Mouse (Mus musculus): Measurements from ENCODE around the gene Olfr446. TPM values are rescaled to one million over a fixed set of nuclear protein-coding genes. Genes with fewer than 3 reads are reported as not detected.

The Olfr446 gene
- not detected for total RNA-seq (2021)
- long read RNA-seq, experiment 1: 0 reads
- long read RNA-seq, experiment 2: 0 reads

DNA sequence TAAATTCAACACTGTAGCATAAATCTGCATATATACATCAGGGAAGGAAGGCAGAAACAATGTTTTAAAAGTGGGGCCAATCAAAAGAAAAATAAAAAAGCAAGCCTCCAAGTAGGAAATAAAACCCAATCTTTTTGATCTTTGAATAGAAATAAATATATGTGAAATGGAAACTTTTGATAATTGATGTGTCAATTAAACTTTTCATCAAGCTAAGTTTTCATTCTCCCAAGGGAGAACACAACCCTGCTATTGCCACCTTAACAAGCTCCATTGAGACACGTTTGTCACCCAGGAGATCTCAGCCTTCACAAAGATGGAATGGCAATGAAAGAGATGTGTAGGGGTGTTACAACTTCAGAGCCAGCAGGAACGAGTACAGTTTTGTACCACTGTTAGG, at the start of gene Olfr446:
Gene Olfr446, plus strand, starts transcription at position 301 of the 400 bp plus-strand sequence.
- DNase-seq (ENCODE audit: extremely low spot score in 1 of 2, low spot score in 2 of 2): no peak
- TF ChIP-seq CTCF (IDR thresholded peaks at IDR 0.05): no peak
- intact Hi-C loops (cut with DNase I): no loop called here
- Histone ChIP-seq H3K27ac (no peak within 1 kb of the TSS), H3K4me3 (no peak within 1 kb of the TSS)

DNA sequence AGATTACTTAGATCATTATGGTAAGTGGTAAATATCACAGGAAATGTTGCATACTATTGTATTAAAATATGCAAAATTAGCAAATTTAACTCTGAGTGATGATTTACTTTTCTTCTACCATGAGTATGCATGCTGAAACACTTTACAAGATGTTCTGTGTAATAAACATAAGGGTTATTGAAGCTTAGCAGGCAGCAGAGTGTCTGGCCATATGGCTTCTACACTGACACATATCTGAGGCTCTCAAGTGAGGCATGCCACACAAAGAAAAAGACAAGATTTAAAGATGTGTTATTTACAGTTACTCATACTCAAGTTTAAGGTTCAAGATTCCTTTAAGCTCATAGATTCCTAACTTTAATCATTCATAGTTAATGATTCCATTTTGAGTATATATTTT, 44.9 kb upstream of the Olfr446 start:
- intact Hi-C loops (cut with DNase I): no loop called here
- Histone ChIP-seq H3K4me3 (no peak overlapping the region), H3K27ac (no peak overlapping the region)
- no peak for DNase-seq (ENCODE audit: extremely low spot score in 1 of 2, low spot score in 2 of 2)
- TF ChIP-seq CTCF (IDR thresholded peaks at IDR 0.05): no peak

DNA sequence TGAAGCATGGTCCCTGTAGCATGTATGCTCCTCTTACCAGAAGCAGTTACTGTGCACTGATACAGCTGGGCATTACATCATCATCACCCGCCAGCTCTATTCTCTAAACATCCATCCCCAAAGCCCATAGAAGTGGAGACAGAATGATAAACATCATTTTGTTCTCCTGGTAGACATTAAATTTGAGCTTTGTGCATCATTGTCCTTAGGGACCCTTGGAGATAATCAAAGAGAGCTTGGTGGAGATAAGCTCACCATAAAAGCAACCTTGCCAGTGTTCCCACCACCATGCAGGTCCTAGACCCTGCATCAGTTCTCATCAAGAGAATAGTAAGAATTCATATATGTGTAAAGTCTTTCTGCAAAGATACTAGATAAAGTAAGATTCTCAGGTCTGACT, 31.0 kb upstream of the Olfr446 start, which contains the start of gene Olfr448:
Gene Olfr448, plus strand, starts transcription at position 301 of the 400 bp plus-strand sequence.
- intact Hi-C loops (cut with DNase I): no loop called here
- no peak for TF ChIP-seq CTCF (IDR thresholded peaks at IDR 0.05)
- DNase-seq (ENCODE audit: extremely low spot score in 1 of 2, low spot score in 2 of 2): no peak
- no peak within 1 kb of the TSS for H3K27ac ChIP-seq
- H3K4me3 ChIP-seq: no peak within 1 kb of the TSS

DNA sequence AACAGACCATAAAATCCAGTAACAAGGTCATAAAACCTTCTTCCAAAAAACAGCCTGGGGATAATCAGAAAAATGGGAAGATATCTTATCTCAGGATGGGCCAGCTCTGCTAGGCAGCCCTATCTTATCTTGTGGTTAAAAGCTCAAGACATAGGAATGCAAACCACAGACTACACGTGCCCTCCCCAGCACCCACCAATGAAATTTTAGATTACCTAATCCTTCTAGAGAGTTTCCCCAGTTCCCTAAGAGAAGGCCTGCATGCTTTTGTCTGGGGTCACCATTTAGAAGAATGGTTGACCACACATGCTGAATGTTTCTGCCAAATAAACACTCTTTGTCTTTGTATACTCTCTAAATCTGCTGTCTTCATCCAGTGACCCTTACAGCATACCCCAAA, 20.8 kb upstream of the Olfr446 start:
- no peak for TF ChIP-seq CTCF (IDR thresholded peaks at IDR 0.05)
- intact Hi-C loops (cut with DNase I): no loop called here

DNA sequence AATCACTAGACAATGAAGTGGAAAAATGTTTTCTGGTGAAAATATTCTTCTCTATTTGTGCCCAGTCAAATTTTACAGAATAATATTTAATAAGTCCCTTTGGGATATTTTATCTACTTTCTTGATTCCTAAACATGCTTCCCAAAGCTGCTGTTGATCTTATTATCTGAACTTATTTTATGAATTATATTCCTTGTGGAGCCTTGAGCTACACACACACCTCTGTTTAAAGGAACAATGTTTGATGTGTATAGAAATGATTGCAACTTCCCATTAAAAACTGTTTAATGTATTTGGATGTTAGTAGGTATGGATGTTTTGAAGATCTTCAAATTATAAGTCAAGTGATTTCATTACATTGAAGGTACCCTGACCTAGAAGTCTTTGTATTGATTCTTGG, 12.6 kb upstream of the Olfr446 start, which contains the start of gene Olfr447:
Gene Olfr447, plus strand, starts transcription at position 301 of the 400 bp plus-strand sequence.
- intact Hi-C loops (cut with DNase I): no loop called here
- Histone ChIP-seq H3K4me3 (no peak within 1 kb of the TSS), H3K27ac (no peak within 1 kb of the TSS)
- DNase-seq (ENCODE audit: extremely low spot score in 1 of 2, low spot score in 2 of 2): no peak
- no peak for TF ChIP-seq CTCF (IDR thresholded peaks at IDR 0.05)

More for the DNA sequence above, 20.8 kb upstream of the Olfr446 start:
- no peak overlapping the region for H3K4me3 ChIP-seq
- DNase-seq (ENCODE audit: extremely low spot score in 1 of 2, low spot score in 2 of 2): no peak
- H3K27ac ChIP-seq: no peak overlapping the region

DNA sequence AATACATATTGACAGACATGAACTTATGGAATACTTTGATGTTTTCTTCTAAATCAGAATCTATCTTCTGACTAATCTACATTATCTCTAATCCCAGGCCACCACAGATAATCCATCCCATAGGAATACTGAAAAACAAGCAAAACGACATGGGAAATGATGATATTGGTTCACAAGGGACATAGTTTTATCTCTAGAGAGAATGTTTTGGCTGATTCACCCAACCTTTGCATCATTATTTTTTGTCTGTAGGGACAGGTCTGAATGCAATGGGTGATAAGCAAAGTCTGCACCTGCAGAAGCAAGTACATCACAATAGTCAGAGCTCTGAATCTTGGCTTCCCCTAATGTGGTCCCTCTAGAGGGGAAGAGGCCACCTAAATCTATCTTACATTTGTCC, 27.6 kb downstream of the Olfr446 start, which contains the start of gene Olfr444:
Gene Olfr444, plus strand, starts transcription at position 301 of the 400 bp plus-strand sequence.
- intact Hi-C loops (cut with DNase I): no loop called here
- TF ChIP-seq CTCF (IDR thresholded peaks at IDR 0.05): no peak
- no peak within 1 kb of the TSS for H3K4me3 ChIP-seq
- DNase-seq (ENCODE audit: extremely low spot score in 1 of 2, low spot score in 2 of 2): no peak
- no peak within 1 kb of the TSS for H3K27ac ChIP-seq

DNA sequence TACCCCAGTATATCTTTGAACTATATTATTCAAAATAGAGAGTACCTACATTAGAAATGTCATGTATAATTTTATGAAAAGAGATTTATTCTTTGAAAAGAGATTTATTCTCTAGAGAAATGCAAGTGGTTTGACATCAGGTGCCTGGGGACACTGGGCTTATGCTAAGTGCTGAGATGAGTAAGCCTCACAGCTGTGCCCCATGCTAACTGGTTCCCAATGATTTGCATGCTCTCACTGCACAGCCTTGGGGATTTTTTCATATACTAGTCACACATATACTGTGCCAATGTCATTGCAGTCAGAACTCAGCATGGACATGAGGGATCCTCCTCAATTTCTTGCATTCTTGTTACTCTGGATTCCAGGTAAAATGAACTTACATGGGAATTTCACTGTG, 59.2 kb downstream of the Olfr446 start:
- intact Hi-C loops (cut with DNase I): no loop called here
- DNase-seq (ENCODE audit: extremely low spot score in 1 of 2, low spot score in 2 of 2): no peak
- H3K27ac ChIP-seq: no peak overlapping the region
- no peak overlapping the region for H3K4me3 ChIP-seq
- TF ChIP-seq CTCF (IDR thresholded peaks at IDR 0.05): no peak

Other genes with a start within 250 kb of the Olfr446 start
- gene Tcaf1, start 211.3 kb upstream of the Olfr446 start, total RNA-seq (2021): 100 to 1,000 TPM; 231 to 242 TPM
- not detected for gene Olfr453, start 182.0 kb upstream of the Olfr446 start, total RNA-seq (2021)
- not detected for gene Olfr38, start 165.0 kb upstream of the Olfr446 start, total RNA-seq (2021)
- not detected for gene Olfr452, start 136.3 kb upstream of the Olfr446 start, total RNA-seq (2021)
- not detected for gene Olfr450, start 109.4 kb upstream of the Olfr446 start, total RNA-seq (2021)
- not detected for gene Olfr449, start 87.0 kb upstream of the Olfr446 start, total RNA-seq (2021)
- gene Olfr448, start 30.9 kb upstream of the Olfr446 start, total RNA-seq (2021): not detected
- gene Olfr447, start 12.5 kb upstream of the Olfr446 start, total RNA-seq (2021): not detected
- gene Olfr444, start 27.7 kb downstream of the Olfr446 start, total RNA-seq (2021): not detected
- gene Olfr441, start 185.0 kb downstream of the Olfr446 start, total RNA-seq (2021): not detected
- not detected for gene Olfr237-ps1, start 225.2 kb downstream of the Olfr446 start, total RNA-seq (2021)
- gene Olfr437, start 241.9 kb downstream of the Olfr446 start, total RNA-seq (2021): not detected

All from left cerebral cortex, adult 2 months (tissue).